Mouse (Mus musculus) retina, embryonic 14.5 days (tissue): Measurements from ENCODE around the gene Fzd9.

Source experiments
- DNase-seq: peaks from one replicate; pipeline ENCODE4 v3.0.0-alpha.2; 2015; ENCODE audit warnings: low spot score

The Fzd9 gene

GRCm38 (mm10) chr5:135251079-135251454, at the start of gene Fzd9:
Fzd9 (minus strand) TSS chr5:135251230.
- peak; percentile 94 for DNase-seq

- no peak for DNase-seq
Observed at GRCm38 (mm10) chr5:135292001-135292400, 41.0 kb upstream of the Fzd9 start.

- DNase-seq, result peak; percentile 61
Observed at GRCm38 (mm10) chr5:135291193-135291592, 40.2 kb upstream of the Fzd9 start.

- no peak for DNase-seq
Observed at GRCm38 (mm10) chr5:135290703-135291102, 39.7 kb upstream of the Fzd9 start.

GRCm38 (mm10) chr5:135286926-135287325, 35.9 kb upstream of the Fzd9 start:
- no peak for DNase-seq

- peak; percentile 94 for DNase-seq
Observed at GRCm38 (mm10) chr5:135286185-135286584, 35.2 kb upstream of the Fzd9 start.

DNA sequence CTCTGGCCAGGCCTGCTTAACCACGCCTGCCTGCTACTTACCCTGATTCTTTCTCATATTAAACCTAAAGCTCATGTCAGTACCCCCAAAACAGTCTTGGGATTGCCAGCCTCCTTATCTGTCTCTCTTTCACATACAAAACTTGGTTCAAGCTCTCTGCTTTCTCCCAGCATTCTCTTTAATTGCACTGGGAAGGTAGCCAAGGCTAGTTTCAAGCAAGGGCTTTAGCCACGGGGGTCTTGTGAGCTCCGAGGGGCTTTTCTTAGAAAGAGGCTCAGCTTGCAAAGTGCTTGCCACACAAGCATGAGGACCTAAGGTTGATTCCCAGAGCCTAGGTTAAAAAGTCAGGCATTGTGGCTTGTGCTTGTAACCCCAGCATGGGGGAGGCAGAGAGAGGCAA, 34.2 kb upstream of the Fzd9 start:
- no peak for DNase-seq

DNA sequence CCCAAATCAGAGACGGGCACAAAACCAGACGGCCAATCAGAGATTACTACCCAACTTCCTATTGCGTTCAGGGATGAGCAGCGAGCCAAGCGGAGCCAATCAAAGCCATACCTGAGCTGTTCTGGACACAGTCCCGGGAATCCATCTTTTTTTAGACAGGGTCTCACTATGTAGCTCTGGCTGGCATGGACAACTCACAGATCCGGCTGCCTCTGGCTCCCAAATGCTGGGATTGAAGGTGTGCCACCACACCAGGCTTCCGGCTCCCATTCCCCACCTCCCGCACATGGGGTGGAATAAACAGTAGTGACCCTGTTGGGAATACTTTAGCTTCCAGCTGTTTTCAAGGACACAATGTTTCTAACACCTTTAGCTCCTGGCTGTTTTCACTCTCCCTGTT, 29.2 kb upstream of the Fzd9 start:
- no peak for DNase-seq

- DNase-seq, result peak; percentile 43
Observed at GRCm38 (mm10) chr5:135276597-135276996, 25.6 kb upstream of the Fzd9 start.

GRCm38 (mm10) chr5:135274663-135275396, 23.8 kb upstream of the Fzd9 start:
- no peak for DNase-seq

- DNase-seq, result no peak
Observed at GRCm38 (mm10) chr5:135271563-135272165, 20.6 kb upstream of the Fzd9 start.

GRCm38 (mm10) chr5:135270361-135270760, 19.3 kb upstream of the Fzd9 start:
- no peak for DNase-seq

DNA sequence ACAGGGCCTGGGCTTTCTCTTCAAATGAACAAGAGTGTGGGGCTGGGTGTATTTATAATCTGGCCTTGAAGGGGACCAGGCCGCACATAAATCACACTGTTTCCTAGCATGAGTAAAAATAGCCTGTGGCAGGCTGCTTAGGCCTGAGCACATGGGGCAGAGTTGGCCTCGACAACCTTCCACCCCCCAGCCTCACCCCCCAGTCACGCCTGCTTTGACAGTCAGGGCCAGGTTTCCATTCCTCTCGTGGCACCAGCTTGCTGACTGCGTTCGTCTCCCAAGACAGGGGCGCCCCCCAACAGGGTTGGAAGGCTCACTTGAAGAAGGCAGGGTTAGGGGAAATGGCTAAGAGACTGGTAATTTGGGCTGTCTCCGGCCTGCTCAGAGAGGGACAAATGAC, 18.4 kb upstream of the Fzd9 start:
- no peak for DNase-seq

- DNase-seq, result no peak
Observed at GRCm38 (mm10) chr5:135264548-135264947, 13.5 kb upstream of the Fzd9 start.

DNA sequence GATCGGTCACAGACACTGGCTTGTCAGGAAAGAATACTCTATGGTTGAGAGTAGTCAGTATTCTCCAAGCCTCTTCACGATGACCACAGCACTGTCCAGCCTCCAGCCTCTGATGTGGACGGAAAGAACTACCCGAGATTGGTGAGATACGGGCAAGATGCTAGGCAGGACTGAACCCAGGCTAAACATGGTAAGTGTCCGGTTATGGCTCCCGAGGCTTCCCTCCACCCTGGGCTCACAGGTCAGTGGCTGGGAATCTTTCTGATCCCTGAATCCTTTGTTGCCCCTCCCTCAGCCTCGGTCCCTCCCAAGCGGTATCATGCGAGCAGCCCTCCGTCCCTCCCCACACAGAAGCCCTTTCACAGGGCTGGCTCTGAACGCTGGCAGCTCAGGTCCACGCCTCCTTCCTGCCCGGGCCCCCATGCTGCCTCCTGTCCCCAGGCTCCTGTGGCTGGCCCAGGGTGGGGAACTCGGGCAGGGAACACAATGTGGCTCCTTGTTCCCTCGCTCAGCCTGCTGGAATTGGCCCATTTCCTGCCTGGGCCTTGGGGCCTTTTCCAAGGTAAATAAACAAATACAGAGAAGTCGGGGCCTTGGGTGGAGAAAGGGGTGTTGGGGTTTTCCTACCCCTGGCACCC, 13.0 kb upstream of the Fzd9 start:
- no peak for DNase-seq

DNA sequence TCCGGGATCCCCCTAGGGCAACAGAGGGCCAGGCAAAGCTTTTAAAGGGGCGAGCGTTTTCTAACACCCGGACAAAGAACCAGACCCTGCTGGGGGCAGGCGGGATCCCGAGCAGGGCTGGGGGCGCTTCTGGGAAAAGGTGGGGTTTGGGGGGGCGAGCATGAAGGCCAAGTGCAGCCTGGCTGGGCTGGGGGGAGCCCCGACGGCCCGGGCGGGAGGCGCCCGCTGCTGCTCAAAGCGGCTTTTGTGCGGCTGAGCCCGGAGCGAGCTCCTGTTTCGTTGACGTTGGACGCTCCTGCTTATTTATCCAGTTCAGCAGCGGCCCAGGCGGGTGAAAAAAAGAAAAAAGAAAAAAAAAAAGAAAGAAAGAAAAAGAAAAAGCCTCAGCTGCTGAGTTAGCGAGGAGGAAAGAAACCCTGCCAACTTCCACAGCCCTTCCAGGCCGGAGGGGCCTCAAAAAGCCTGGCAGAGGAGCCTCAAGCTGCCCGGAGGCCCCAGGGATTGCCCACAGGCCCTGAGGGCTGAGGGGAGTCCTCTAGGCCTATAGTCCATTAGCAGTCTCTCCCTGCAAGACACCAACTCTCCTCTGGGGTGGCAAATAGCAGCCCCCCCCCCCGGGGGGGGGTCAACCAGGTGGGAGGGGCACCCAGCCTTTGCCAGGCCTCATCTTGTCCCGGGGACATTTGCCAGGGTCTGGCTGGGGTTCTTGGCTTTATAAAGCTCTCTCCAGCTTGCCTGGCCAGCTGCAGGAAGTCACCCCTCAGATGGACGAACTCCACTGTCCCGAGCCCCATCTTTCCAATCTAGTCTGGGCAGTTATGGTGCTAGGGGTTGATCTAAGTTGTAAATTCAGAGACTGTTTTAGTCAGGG, 7.5 kb upstream of the Fzd9 start:
- DNase-seq, result no peak

- DNase-seq, result no peak
Observed at GRCm38 (mm10) chr5:135257559-135257958, 6.5 kb upstream of the Fzd9 start.

DNA sequence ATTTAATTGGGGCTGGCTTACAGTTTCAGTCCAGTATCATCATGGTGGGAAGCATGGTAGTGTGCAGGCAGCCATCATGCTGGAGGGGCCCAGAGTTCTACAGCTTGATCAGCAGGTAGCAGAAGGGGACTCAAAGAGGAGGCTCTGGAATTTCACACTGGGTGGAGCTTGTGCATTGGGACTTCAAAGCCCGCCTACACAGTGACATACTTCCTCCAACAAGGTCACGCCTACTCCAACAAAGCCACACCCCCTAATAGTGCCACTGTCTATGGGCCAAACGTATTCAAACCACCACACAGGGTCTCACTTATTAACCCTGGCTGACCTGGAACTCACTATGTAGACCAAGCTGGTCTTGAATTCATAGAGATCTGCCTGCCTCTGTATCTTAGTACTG, 5.1 kb upstream of the Fzd9 start:
- no peak for DNase-seq

GRCm38 (mm10) chr5:135253741-135254401, 2.8 kb upstream of the Fzd9 start:
- DNase-seq, result peak; percentile 93

GRCm38 (mm10) chr5:135250186-135251078, 598 bp downstream of the Fzd9 start:
- no peak for DNase-seq
